Mouse (Mus musculus) forebrain, embryonic 14.5 days (tissue): ENCODE results near the gene Rbm11. TPM values are rescaled to one million over a fixed set of nuclear protein-coding genes. Genes with fewer than 3 reads are reported as not detected.

Source experiments
- ATAC-seq: fragments of 200-750 bp; cut with Nextera tagmentation; 2 replicates; pipeline ENCODE4 v1.8.0; 2017; ENCODE audit warnings: mild to moderate bottlenecking, moderate library complexity
- DNase-seq: peaks from one replicate; pipeline ENCODE4 v3.0.0-alpha.2; 2015; ENCODE audit warnings: low spot score
- H3K27ac ChIP-seq: fragments of 300-500 bp; sonication (generic); 2 replicates; pipeline ENCODE4 v1.5.1; 2014; ENCODE audit warnings: low read depth, mild to moderate bottlenecking, control low read depth, low read length, moderate library complexity
- H3K27me3 ChIP-seq: fragments of 300-500 bp; sonication (generic); replicated peaks from 2 replicates; pipeline ENCODE4 v1.6.1; 2014; ENCODE audit warnings: low read length, control low read depth, mixed read lengths; ENCODE audit not compliant: control insufficient read depth, insufficient read depth
- H3K36me3 ChIP-seq: fragments of 300-500 bp; sonication (generic); 2 replicates; pipeline ENCODE4 v1.6.1; 2014; ENCODE audit warnings: low read length, control low read depth; ENCODE audit not compliant: control insufficient read depth, insufficient read depth
- H3K4me1 ChIP-seq: fragments of 300-500 bp; sonication (generic); 2 replicates; pipeline ENCODE4 v1.6.1; 2014; ENCODE audit warnings: antibody characterized with exemption, low read length, control low read depth; ENCODE audit not compliant: control insufficient read depth, insufficient read depth
- H3K4me2 ChIP-seq: fragments of 300-500 bp; sonication (generic); 2 replicates; pipeline ENCODE4 v1.6.1; 2014; ENCODE audit warnings: mild to moderate bottlenecking, control low read depth, low read length
- H3K4me3 ChIP-seq: fragments of 300-500 bp; sonication (generic); 2 replicates; pipeline ENCODE4 v1.5.1; 2014; ENCODE audit warnings: low read depth, low read length, control low read depth
- H3K9ac ChIP-seq: fragments of 300-500 bp; sonication (generic); 2 replicates; pipeline ENCODE4 v1.6.1; 2014; ENCODE audit warnings: mild to moderate bottlenecking, low read length, control low read depth, moderate library complexity
- H3K9me3 ChIP-seq: fragments of 300-500 bp; sonication (generic); replicated peaks from 2 replicates; pipeline ENCODE4 v1.6.1; 2016; ENCODE audit warnings: low read length, control low read depth, mixed read lengths; ENCODE audit not compliant: control insufficient read depth
- WGBS: fragments of 180-500 bp; shearing (Covaris S2); extraction: QIAGEN DNeasy Blood & Tissue Kit; methylation state at CpG from one replicate; pipeline ENCODE4 v1.1.7; 2014; 5-methylcytosine and 5-hydroxymethylcytosine counted together
- polyA plus RNA-seq: library from polyadenylated mRNA; unstranded; fragments of >200 nt; fragmentation: Nextera tagmentation; extraction: Ambion mirVana; gene quantifications from 2 replicates; pipeline ENCODE4 v1.2.1, GENCODE M21; 2014

Gene Rbm11
- polyA plus RNA-seq = 0.82 and 1.1 TPM in 2 replicates

DNA sequence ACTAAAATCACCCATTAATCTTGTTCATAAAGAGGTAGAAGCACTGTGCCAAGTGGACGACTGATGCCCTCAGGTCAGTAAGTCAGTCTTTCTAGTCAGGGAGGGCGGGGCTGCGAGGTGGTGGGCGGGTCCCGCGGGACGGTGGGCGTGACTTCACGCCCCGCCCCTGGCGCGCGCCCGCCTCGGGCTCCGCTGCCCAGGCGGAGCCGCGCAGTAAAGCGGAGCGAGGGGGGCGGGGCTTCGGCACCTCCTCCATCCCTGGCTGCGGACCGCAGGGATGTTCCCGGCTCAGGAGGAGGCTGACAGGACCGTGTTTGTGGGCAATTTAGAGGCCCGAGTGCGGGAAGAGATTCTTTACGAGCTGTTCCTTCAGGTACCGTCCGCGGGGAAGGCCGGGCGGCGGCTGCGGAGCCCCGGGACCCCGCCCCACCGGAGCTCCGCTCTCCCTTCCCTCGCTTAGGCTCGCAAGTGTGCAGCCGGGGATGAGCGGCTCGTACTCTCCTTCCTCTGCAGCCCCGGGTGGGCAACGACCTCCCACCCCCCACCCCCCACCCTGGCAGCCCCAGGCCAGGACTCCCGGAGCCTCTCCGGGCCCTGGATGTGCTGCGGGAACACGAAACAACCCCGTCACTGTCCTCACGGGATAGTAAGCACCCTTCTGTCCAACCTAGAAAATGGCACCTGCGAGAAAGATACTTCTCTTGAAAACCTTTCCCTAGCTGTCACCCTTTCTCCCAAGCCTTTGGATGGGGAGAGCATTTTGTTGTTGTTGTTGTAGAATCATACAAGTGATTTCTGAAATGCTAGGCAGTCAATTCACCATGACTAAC, at the start of gene Rbm11:
Rbm11 (plus strand) TSS at position 174 of the 830 bp plus-strand sequence.
- Histone ChIP-seq H3K4me1 (0 out of 2 replicates have a peak, but pooled peaks cover 3% of the 10 kb centered on the region), H3K4me3 (peak within 1 kb of the TSS; percentile 71), H3K4me2 (peak within 1 kb of the TSS; percentile 71), H3K9ac (peak within 1 kb of the TSS; percentile 72), H3K27ac (no peak within 1 kb of the TSS), H3K27me3 (no peaks in the 10 kb centered on the region), H3K36me3 (no peaks in the 10 kb centered on the region), H3K9me3 (no peaks in the 10 kb centered on the region)
- peak; percentile 97 for ATAC-seq
- under 1% methylated on average over 46 of the region's 55 CpGs for WGBS
- peak; percentile 83 for DNase-seq

DNA sequence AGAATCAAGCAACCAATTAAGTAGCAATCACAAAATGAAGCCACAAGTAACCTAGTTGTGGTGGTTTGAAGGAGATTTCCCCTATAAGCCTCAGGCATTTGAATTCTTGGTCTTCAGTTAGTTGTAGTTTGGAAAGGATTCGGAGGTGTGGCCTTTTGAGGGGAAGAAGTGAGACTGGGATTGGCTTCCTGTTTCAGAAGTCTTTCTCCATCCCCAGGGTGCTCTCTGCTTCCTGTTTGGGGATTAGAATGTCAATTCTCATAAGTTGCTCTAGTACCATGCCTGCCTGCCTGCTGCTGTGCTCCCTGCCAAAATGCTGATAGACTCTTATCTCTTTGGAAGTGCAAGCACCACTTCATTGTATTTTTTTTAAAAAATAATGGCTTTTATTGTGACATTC, 47.3 kb upstream of the Rbm11 start:
- 86% methylated on average over 1 of the region's 1 CpGs for WGBS
- Histone ChIP-seq H3K9ac (no peak overlapping the region), H3K4me3 (no peak overlapping the region), H3K4me2 (no peak overlapping the region), H3K36me3 (no peaks in the 10 kb centered on the region), H3K27me3 (no peaks in the 10 kb centered on the region), H3K9me3 (no peaks in the 10 kb centered on the region), H3K27ac (no peak overlapping the region), H3K4me1 (no peaks in the 10 kb centered on the region)
- DNase-seq (no peak), ATAC-seq (no peak)

DNA sequence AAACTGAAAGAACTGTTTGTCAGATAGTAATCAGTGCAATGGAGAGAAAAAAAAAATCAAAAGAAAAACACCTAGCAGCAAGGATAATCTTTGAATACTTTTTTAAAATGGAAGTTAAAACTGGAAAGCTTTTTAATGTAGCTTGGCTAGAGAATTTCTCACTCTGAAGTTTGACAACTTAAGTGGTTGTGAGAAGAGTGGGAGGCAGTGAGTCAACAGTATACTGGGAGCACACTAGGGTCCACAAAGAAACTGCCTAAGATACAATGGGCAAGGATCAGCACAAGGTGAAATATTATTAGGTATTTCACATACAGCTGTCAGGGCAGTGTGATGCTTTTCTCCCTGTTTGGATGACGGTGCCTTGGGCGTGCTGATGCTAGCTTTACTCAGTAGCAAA, 29.7 kb upstream of the Rbm11 start:
- Histone ChIP-seq H3K4me1 (no peaks in the 10 kb centered on the region), H3K4me2 (no peak overlapping the region), H3K27ac (no peak overlapping the region), H3K9ac (no peak overlapping the region), H3K36me3 (no peaks in the 10 kb centered on the region), H3K27me3 (no peaks in the 10 kb centered on the region), H3K9me3 (no peaks in the 10 kb centered on the region), H3K4me3 (no peak overlapping the region)
- DNase-seq (no peak), ATAC-seq (no peak)
- WGBS = 89% methylated on average over 2 of the region's 2 CpGs

DNA sequence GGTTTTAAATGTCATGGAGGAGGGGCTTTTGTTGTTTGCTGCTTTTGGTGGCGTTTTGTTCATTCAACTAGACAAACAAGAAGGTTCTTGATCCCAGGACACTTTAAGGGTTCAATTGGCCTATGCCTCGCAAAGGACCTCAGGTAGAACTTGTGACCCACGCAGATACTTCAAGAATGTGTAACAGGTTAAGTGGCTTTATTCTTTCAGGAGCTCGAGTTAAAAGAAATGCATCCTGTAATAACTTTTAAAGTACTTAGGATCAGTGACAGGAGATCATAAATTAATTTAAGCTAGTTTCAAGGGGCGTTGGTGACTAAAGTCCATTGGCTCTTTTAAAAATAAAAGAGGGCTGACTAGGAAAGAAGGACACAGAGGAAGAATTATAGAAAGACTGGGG, 10.4 kb upstream of the Rbm11 start:
- Histone ChIP-seq H3K4me3 (no peak overlapping the region), H3K36me3 (no peaks in the 10 kb centered on the region), H3K9ac (no peak overlapping the region), H3K27ac (no peak overlapping the region), H3K4me2 (no peak overlapping the region), H3K27me3 (no peaks in the 10 kb centered on the region), H3K4me1 (no peaks in the 10 kb centered on the region), H3K9me3 (no peaks in the 10 kb centered on the region)
- DNase-seq = no peak
- 82% methylated on average over 5 of the region's 5 CpGs for WGBS
- no peak for ATAC-seq

DNA sequence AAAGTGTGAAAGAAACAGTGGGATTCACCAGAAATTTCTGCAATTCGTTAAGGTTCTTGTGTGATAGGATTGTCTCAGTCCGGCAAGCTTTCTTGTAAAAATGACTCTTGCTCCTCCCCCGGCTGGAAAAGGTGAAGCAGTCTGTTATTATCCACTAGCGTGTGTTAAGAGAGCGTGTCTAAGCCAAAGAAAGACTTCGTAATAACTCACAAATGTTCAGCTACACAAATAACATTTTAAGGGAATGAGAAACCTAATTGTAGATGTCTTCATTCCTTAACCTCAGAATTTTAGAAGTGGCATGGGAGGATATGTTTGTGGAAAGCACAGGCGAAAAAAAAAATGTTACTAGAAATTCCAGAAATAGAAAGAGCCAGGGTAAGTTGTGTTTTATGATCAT, 6.7 kb upstream of the Rbm11 start, which contains the start of gene Lipi:
Lipi (minus strand) TSS at position 101 of the 400 bp plus-strand sequence.
- no peaks in the 10 kb centered on the region for H3K36me3 ChIP-seq
- no peak within 1 kb of the TSS for H3K4me2 ChIP-seq
- ATAC-seq (no peak), DNase-seq (no peak)
- H3K9me3 ChIP-seq = no peaks in the 10 kb centered on the region
- H3K27me3 ChIP-seq = no peaks in the 10 kb centered on the region
- no peaks in the 10 kb centered on the region for H3K4me1 ChIP-seq
- H3K27ac ChIP-seq = no peak within 1 kb of the TSS
- 75% methylated on average over 7 of the region's 7 CpGs for WGBS
- H3K4me3 ChIP-seq = no peak within 1 kb of the TSS
- H3K9ac ChIP-seq = no peak within 1 kb of the TSS

DNA sequence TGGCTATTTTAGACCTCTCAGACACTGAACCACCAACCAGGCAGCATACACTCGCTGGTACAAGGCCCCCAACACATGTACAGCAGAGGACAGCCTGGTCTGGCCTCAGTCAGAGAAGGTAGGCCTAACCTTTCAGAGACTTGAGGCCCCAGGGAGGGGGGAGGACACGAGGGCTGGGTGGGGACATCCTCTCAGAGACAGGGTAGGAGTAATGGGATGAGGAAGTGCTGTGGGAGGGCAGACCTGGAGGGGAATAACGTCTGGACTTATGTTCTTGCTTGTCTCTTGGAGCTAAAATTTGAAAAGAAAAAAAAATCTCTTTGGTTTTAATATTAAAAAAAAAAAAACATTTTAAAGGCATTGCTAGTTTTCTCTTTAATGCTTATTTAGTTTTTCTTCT, 6.2 kb upstream of the Rbm11 start:
- ATAC-seq = no peak

DNA sequence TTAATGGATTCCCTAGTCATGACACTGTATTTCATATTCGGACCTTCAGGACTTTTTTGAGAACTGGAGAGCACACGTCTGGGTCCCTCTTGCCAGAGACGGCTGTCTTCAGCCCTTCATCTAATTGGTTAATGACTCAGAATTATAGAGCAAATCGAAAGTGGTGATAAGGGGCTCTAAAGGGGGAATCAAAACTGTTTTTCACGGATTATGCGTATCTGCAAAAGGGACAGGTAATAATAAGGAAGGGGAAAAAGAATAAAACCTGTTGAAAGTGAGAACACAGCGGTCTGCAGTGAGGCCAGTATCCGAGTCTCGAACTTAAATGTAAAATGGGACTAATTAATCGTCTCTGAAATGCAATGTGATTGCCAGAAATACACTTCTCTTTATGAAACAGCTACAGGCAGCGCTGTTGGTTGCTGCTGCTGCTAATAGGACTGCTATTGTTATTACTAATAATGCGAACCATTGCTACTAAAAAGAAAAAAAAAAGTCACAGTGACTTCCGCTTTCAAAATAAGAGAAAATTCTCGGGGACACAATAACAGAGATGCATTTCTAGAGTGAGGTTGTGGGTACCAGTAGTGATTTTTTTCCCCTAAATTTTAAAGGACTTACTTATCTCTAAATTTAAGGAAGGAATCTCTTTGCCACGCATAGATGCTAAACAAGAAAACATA, 998 bp downstream of the Rbm11 start:
- Histone ChIP-seq H3K27me3 (no peaks in the 10 kb centered on the region), H3K4me3 (peak overlapping the region; percentile 71), H3K4me1 (0 out of 2 replicates have a peak, but pooled peaks cover 3% of the 10 kb centered on the region), H3K9me3 (no peaks in the 10 kb centered on the region), H3K27ac (no peak overlapping the region), H3K9ac (peak overlapping the region; percentile 72), H3K36me3 (no peaks in the 10 kb centered on the region), H3K4me2 (peak overlapping the region; percentile 71)
- 4% methylated on average over 15 of the region's 15 CpGs for WGBS
- peak; percentile 29 for DNase-seq
- peak; percentile 38 for ATAC-seq

More for the DNA sequence above, 6.2 kb upstream of the Rbm11 start:
- Histone ChIP-seq H3K36me3 (no peaks in the 10 kb centered on the region), H3K4me1 (no peaks in the 10 kb centered on the region), H3K27ac (no peak overlapping the region), H3K27me3 (no peaks in the 10 kb centered on the region), H3K9me3 (no peaks in the 10 kb centered on the region), H3K9ac (no peak overlapping the region), H3K4me3 (no peak overlapping the region), H3K4me2 (no peak overlapping the region)
- no peak for DNase-seq
- WGBS = 34% methylated on average over 3 of the region's 3 CpGs

DNA sequence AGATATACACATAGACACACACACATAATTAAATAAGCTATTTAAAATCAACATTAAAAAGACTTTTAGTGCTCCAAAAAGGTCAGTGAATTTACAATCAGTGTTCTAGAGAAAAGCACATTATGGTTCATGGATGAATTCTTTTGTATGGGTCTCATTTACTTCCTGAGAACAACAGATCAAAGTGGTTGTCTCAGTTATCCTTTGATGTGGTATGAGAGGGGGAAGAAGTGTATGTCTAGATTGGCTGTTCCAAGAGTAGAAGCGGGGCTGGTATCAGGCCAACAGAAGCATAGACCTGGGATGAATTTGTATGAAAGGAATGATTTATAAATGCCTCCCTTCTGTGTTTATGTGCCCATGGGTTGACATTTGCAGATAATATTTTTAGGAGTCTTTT, 13.8 kb downstream of the Rbm11 start:
- H3K27ac ChIP-seq = no peak overlapping the region
- no peak overlapping the region for H3K4me3 ChIP-seq
- no peaks in the 10 kb centered on the region for H3K36me3 ChIP-seq
- 39% methylated on average over 1 of the region's 1 CpGs for WGBS
- no peaks in the 10 kb centered on the region for H3K4me1 ChIP-seq
- H3K4me2 ChIP-seq = no peak overlapping the region
- ATAC-seq (no peak), DNase-seq (no peak)
- no peaks in the 10 kb centered on the region for H3K9me3 ChIP-seq
- H3K27me3 ChIP-seq = no peaks in the 10 kb centered on the region
- H3K9ac ChIP-seq = no peak overlapping the region

DNA sequence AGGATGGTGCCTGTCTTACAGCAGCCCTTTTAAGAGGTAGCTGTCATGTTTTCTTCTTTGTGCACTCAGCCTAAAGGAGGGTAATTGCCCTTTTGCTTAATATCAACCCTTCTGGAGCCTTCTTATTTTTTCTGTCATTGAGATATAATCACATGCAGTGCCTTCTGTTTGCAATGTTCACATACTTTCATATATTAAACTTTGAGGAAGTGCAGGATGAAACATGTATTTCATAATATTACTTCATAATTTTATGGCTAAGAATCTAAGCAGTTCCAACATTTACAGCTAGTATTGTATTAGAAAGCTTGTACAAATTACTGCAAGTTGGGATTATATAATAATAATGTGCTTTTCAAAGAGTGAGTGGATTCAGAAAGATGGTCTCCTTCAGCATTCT, 19.9 kb downstream of the Rbm11 start:
- H3K4me2 ChIP-seq = no peak overlapping the region
- no peaks in the 10 kb centered on the region for H3K36me3 ChIP-seq
- H3K4me1 ChIP-seq = no peaks in the 10 kb centered on the region
- H3K27ac ChIP-seq = no peak overlapping the region
- no peak for DNase-seq
- H3K9ac ChIP-seq = no peak overlapping the region
- no peaks in the 10 kb centered on the region for H3K27me3 ChIP-seq
- no peak overlapping the region for H3K4me3 ChIP-seq
- no peak for ATAC-seq
- H3K9me3 ChIP-seq = no peaks in the 10 kb centered on the region
